Mouse (Mus musculus) hindbrain, embryonic 15.5 days (tissue): ENCODE data around the gene Tmem17. TPM values are rescaled to one million over a fixed set of nuclear protein-coding genes. Genes with fewer than 3 reads are reported as not detected.

ENCODE experiments used
- ATAC-seq: fragments of 200-750 bp; cut with Nextera tagmentation; 2 replicates; pipeline ENCODE4 v1.8.0; 2017; ENCODE audit warnings: low read depth, moderate number of reproducible peaks, moderate TSS enrichment; ENCODE audit not compliant: low FRiP score
- H3K27ac ChIP-seq: fragments of 300-500 bp; sonication (generic); replicated peaks from 2 replicates; pipeline ENCODE4 v1.5.1; 2015; ENCODE audit warnings: mild to moderate bottlenecking, inconsistent platforms
- H3K27me3 ChIP-seq: fragments of 300-500 bp; sonication (generic); 2 replicates; pipeline ENCODE4 v1.6.1; 2015; ENCODE audit warnings: control low read depth, inconsistent platforms
- H3K36me3 ChIP-seq: fragments of 300-500 bp; sonication (generic); 2 replicates; pipeline ENCODE4 v1.6.1; 2015; ENCODE audit warnings: control low read depth, inconsistent platforms
- H3K4me1 ChIP-seq: fragments of 300-500 bp; sonication (generic); replicated peaks from 2 replicates; pipeline ENCODE4 v1.6.1; 2015; ENCODE audit warnings: control low read depth, inconsistent platforms
- H3K4me2 ChIP-seq: fragments of 300-500 bp; sonication (generic); 2 replicates; pipeline ENCODE4 v1.6.1; 2015; ENCODE audit warnings: moderate library complexity, mild to moderate bottlenecking, inconsistent platforms
- H3K4me3 ChIP-seq: fragments of 300-500 bp; sonication (generic); 2 replicates; pipeline ENCODE4 v1.5.1; 2015; ENCODE audit warnings: mild to moderate bottlenecking, inconsistent platforms
- H3K9ac ChIP-seq: fragments of 300-500 bp; sonication (generic); 2 replicates; pipeline ENCODE4 v1.6.1; 2015; ENCODE audit warnings: inconsistent platforms
- H3K9me3 ChIP-seq: fragments of 300-500 bp; sonication (generic); 2 replicates; pipeline ENCODE4 v1.6.1; 2016; ENCODE audit warnings: control low read depth, inconsistent platforms
- WGBS: fragments of 180-500 bp; shearing (Covaris S2); methylation state at CpG from one replicate; pipeline ENCODE4 v1.1.7; 2015; 5-methylcytosine and 5-hydroxymethylcytosine counted together
- polyA plus RNA-seq: library from polyadenylated mRNA; unstranded; fragments of >200 nt; fragmentation: Nextera tagmentation; extraction: Ambion mirVana; gene quantifications from 2 replicates; pipeline ENCODE4 v1.2.1, GENCODE M21; 2015

The Tmem17 gene
- polyA plus RNA-seq, 1 experiment from 2014 or later, result 23.5 TPM

GRCm38 (mm10) chr11:22515061-22515460 lies 3.2 kb downstream of the Tmem17 start:
- Histone ChIP-seq H3K9ac (no peak overlapping the region), H3K4me1 (peaks cover 10% of the 10 kb centered on the region; the same call in 1 of the 2 replicates), H3K27me3 (no peaks in the 10 kb centered on the region), H3K4me2 (no peak overlapping the region), H3K36me3 (peaks cover 26% of the 10 kb centered on the region), H3K9me3 (peaks cover 3% of the 10 kb centered on the region; the same call in 1 of the 2 replicates), H3K27ac (no peak overlapping the region), H3K4me3 (no peak overlapping the region)
- no peak for ATAC-seq
- 91% methylated on average over 2 of the region's 2 CpGs for WGBS

GRCm38 (mm10) chr11:22518445-22518844 lies 6.6 kb downstream of the Tmem17 start:
- Histone ChIP-seq H3K27ac (no peak overlapping the region), H3K9me3 (peaks cover 6% of the 10 kb centered on the region; the same call in 1 of the 2 replicates), H3K36me3 (peaks cover 29% of the 10 kb centered on the region), H3K4me3 (no peak overlapping the region), H3K27me3 (no peaks in the 10 kb centered on the region), H3K9ac (no peak overlapping the region), H3K4me2 (no peak overlapping the region), H3K4me1 (0 out of 2 replicates have a peak, but pooled peaks cover 7% of the 10 kb centered on the region)
- ATAC-seq, result no peak
- 89% methylated on average over 6 of the region's 6 CpGs for WGBS

GRCm38 (mm10) chr11:22520251-22520650 lies 8.4 kb downstream of the Tmem17 start:
- no peak for ATAC-seq
- peaks cover 6% of the 10 kb centered on the region; the same call in 1 of the 2 replicates for H3K9me3 ChIP-seq
- WGBS, result 95% methylated on average over 4 of the region's 4 CpGs

DNA sequence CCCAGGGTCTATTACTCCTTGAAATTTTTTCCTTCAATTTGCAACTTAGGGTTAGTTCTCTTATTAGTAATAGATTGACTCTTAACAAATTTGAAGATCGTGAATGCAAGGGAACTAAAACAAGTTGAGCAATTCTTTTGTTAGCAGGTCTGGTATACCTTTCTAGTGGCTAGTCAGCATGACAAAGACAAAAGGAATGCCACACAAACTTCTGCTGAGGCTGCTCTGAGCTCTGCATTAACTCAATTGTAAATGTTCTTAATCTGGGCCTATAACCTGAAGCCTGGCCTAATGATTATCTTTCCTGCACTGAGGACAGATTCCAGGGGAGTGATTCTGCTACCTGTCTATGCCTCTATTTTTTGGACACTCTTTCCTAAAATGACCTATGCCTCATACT lies 12.7 kb downstream of the Tmem17 start:
- peaks cover 8% of the 10 kb centered on the region for H3K36me3 ChIP-seq
- no peak for ATAC-seq
- H3K4me2 ChIP-seq, result no peak overlapping the region
- H3K27ac ChIP-seq, result no peak overlapping the region
- H3K27me3 ChIP-seq, result no peaks in the 10 kb centered on the region
- no peak overlapping the region for H3K4me3 ChIP-seq
- no peaks in the 10 kb centered on the region for H3K4me1 ChIP-seq
- H3K9ac ChIP-seq, result no peak overlapping the region
- peaks cover 13% of the 10 kb centered on the region; the same call in 1 of the 2 replicates for H3K9me3 ChIP-seq
- WGBS, result 94% methylated on average over 1 of the region's 1 CpGs

More at GRCm38 (mm10) chr11:22520251-22520650, 8.4 kb downstream of the Tmem17 start:
- Histone ChIP-seq H3K4me3 (no peak overlapping the region), H3K27me3 (no peaks in the 10 kb centered on the region), H3K4me2 (no peak overlapping the region), H3K36me3 (peaks cover 29% of the 10 kb centered on the region), H3K27ac (no peak overlapping the region), H3K9ac (no peak overlapping the region), H3K4me1 (no peaks in the 10 kb centered on the region)

- Histone ChIP-seq H3K27me3 (no peaks in the 10 kb centered on the region), H3K27ac (no peak overlapping the region), H3K9ac (no peak overlapping the region), H3K4me1 (no peaks in the 10 kb centered on the region), H3K36me3 (no peaks in the 10 kb centered on the region), H3K9me3 (no peaks in the 10 kb centered on the region), H3K4me3 (no peak overlapping the region), H3K4me2 (no peak overlapping the region)
- WGBS, result 68% methylated on average over 1 of the region's 1 CpGs
- no peak for ATAC-seq
These were observed 28.7 kb downstream of the Tmem17 start for GRCm38 (mm10) chr11:22540600-22540999.

GRCm38 (mm10) chr11:22560061-22560460 lies 48.2 kb downstream of the Tmem17 start:
- H3K27ac ChIP-seq, result peak overlapping the region; percentile 59
- H3K9me3 ChIP-seq, result no peaks in the 10 kb centered on the region
- H3K27me3 ChIP-seq, result no peaks in the 10 kb centered on the region
- ATAC-seq, result peak; percentile 35; the same call in 1 of the 2 replicates
- peaks cover 21% of the 10 kb centered on the region for H3K4me1 ChIP-seq
- no peak overlapping the region for H3K4me3 ChIP-seq
- 43% methylated on average over 1 of the region's 1 CpGs for WGBS
- H3K36me3 ChIP-seq, result no peaks in the 10 kb centered on the region
- no peak overlapping the region for H3K9ac ChIP-seq
- no peak overlapping the region for H3K4me2 ChIP-seq

- no peak overlapping the region for H3K4me2 ChIP-seq
- H3K9ac ChIP-seq, result no peak overlapping the region
These were observed 48.8 kb downstream of the Tmem17 start for GRCm38 (mm10) chr11:22560503-22561328.

DNA sequence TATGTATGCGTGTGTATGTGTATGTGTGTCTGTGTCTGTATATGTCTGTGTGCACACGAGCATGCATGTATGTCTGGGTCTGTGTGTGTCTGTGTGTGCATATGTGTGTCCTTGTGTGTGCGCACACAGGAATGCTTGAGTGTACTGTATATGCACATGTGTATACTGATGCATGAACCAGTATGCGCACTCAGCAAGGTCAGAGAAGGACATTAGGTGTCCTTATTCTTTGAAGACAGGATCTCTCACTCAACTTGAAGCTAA lies 49.4 kb downstream of the Tmem17 start:
- ATAC-seq, result no peak
- no peaks in the 10 kb centered on the region for H3K27me3 ChIP-seq
- peak overlapping the region; percentile 59 for H3K27ac ChIP-seq
- 90% methylated on average over 4 of the region's 4 CpGs for WGBS
- H3K4me1 ChIP-seq, result peaks cover 21% of the 10 kb centered on the region
- H3K4me3 ChIP-seq, result no peak overlapping the region
- no peaks in the 10 kb centered on the region for H3K36me3 ChIP-seq
- no peak overlapping the region for H3K9ac ChIP-seq
- no peaks in the 10 kb centered on the region for H3K9me3 ChIP-seq
- H3K4me2 ChIP-seq, result no peak overlapping the region

More at GRCm38 (mm10) chr11:22560503-22561328, 48.8 kb downstream of the Tmem17 start:
- Histone ChIP-seq H3K4me1 (peaks cover 21% of the 10 kb centered on the region), H3K9me3 (no peaks in the 10 kb centered on the region), H3K27ac (peak overlapping the region; percentile 59), H3K4me3 (no peak overlapping the region), H3K27me3 (no peaks in the 10 kb centered on the region), H3K36me3 (no peaks in the 10 kb centered on the region)
- WGBS, result 30% methylated on average over 6 of the region's 6 CpGs
- ATAC-seq, result peak; percentile 90

DNA sequence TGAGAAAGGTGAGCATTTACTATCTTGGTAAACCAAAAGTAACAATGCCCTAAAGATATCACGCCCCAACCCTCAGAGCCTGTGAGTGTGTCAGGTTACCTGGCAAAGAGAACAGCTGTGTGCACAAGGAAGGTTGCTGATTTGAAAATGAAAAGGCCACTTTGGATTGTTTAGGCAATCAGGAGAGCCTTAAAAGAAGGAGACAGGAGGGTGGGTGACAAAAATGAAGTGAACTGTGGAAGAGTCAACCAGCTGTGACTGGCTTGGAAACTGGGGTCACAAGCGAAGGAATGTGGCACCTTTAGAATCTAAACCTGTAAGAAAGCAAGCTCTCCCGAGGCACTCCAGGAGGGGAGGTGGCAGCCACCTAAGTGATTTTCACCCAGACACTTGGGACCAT lies 51.8 kb downstream of the Tmem17 start:
- WGBS, result 88% methylated on average over 3 of the region's 3 CpGs
- H3K9ac ChIP-seq, result no peak overlapping the region
- no peak for ATAC-seq

GRCm38 (mm10) chr11:22564676-22565075 lies 52.8 kb downstream of the Tmem17 start:
- Histone ChIP-seq H3K4me3 (no peak overlapping the region), H3K36me3 (no peaks in the 10 kb centered on the region), H3K4me2 (no peak overlapping the region), H3K9me3 (no peaks in the 10 kb centered on the region), H3K27me3 (no peaks in the 10 kb centered on the region), H3K9ac (no peak overlapping the region), H3K4me1 (peaks cover 21% of the 10 kb centered on the region), H3K27ac (no peak overlapping the region)
- 74% methylated on average over 3 of the region's 3 CpGs for WGBS
- no peak for ATAC-seq

More for the DNA sequence above, 51.8 kb downstream of the Tmem17 start:
- H3K4me2 ChIP-seq, result no peak overlapping the region
- H3K27me3 ChIP-seq, result no peaks in the 10 kb centered on the region
- H3K27ac ChIP-seq, result no peak overlapping the region
- peaks cover 21% of the 10 kb centered on the region for H3K4me1 ChIP-seq
- no peaks in the 10 kb centered on the region for H3K36me3 ChIP-seq
- H3K9me3 ChIP-seq, result no peaks in the 10 kb centered on the region
- H3K4me3 ChIP-seq, result no peak overlapping the region
